Mouse (Mus musculus) spleen, embryonic (tissue): ENCODE measurements at regions not wholly inside any gene's neighbourhood (a gene's known extent, or its start where the extent isn't known, plus 50 kb on each side); places are given as distances from the start of the nearest gene placed in this dataset.

ENCODE experiments used
- CTCF ChIA-PET: fragments of 350-600 bp; sonication (Branson Sonifier 250); formaldehyde crosslinking; loops from one replicate; lab custom pipeline; 2022; lab: Charles Lee

DNA sequence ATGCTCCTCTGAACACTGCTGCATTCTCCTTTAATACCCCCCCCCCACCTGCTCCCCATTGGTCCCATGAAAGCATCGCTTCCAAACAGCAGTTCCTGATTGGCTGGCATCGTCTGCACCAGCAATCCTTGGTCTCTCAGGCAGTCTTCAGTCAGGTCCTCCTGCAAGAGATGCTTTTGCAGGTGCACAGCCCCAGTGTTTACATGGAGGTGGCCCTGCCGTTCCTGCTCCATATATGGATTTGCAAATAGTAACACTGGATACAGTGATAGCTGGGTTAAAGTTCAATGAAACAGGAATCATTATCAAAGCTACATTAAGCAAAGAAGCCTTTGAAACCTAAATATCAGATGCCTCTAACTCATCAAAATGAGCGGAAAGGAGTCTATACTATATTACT, 170.1 kb upstream of the Fat1 start:
- CTCF ChIA-PET: no interaction called here

DNA sequence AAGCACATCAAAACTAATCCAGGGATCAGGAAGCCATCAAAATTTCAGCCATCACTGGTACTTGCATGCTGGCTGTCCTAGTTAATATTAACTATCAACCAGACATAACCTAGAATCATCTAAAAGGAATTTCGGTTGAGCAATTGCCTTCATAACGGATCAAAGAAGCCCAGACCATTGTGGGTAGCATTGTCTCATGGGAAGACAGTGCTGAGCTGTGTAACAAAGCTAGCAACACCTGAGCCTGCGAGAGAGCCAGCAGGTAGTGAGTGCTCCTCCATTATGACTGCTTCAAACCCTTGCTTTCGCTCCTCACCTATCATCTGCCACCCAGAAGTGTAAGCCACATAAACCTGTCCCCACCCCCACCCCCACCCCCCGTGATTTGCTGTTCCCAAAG, 169.6 kb upstream of the Fat1 start:
- CTCF ChIA-PET: no interaction called here

DNA sequence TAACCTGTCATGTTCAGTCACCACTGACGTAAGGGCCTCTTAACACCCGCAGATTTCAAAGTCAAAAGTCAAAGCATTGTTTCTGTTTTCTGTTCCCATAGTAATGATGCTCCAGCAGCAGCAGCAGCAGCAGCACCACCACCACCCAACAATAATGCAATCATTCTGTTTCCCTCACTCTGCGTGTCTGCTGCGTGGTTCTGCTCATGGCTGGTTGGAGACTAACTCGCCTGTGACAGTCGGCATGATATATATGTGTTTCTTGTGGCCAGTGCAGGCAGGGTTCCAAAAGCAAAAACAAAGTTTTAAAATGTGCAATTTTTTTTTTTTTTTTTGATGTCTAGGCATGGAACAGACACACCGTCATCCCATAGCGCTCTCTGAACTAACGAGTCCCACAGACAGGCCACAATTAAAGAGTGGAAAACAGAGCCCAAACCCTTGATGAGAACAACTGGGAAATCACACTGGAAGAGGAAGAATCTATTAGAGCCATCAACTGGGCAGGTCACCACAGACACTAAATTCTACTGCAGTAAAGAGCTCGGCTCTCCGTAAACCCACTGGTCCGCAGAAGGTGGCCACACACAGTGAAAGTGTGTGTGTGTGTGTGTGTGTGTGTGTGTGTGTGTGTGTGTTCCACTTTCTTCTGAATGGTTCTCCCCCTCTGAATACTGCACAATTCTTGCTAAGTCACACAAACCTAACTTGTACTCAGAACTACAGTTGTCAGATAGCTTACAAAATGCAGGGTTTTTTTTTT, 169.0 kb upstream of the Fat1 start:
- CTCF ChIA-PET: no interaction called here

DNA sequence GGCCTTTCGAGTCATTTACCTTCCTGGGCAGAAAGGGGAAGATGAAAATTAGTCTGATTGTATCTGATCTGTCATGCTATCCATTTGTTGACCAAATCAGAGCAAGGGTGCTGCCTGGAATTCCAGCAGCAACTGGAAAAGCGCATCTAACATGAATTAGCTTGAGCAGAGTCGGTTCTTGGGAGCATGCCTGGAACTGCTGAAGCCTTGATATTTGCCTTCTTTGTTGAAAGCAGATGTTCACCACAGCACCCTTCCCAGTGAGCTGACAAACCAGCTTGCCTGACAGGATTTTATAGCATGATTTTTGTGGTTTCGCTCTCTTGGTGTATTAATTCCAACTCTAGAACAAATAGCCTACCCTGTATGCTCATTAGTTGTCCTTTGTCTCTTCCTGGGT, 168.0 kb upstream of the Fat1 start:
- CTCF ChIA-PET: no interaction called here

DNA sequence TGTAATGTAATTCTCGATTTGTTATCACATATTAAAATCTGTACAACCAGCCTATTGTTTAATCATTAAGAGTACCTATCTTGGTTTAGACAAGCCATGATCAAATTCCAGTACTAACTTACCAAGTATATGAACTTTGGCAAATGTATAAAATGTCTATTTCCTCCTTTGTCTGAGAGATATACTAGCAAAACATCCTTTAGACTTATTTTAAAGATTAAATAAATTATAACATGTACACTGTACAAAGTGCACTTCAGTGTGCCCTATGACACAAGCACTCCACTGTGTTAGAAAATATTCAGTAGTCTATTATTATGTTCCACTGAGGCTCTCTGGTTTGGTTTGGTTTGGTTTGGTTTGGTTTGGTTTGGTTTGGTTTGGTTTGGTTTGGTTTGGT, 156.0 kb upstream of the Fat1 start:
- CTCF ChIA-PET: no interaction called here

DNA sequence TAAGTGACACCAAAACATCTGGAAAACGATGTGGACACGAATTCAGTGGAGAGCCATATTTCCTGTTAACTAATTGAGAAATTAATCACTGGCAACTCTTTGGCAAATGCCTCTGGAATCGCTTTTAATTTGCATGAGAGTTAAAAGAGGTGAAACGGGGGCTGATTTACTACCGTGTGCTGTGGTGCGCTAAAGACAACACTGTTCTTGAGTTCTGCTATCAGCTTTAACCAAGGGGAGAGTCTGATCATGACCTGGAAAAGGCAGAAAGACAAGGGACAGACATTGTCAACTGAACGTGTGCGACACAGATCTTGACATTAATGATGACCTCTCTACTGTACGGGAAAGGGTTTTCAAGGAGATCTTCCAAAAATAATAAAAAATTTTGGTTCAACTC, 152.8 kb upstream of the Fat1 start:
- CTCF ChIA-PET: no interaction called here

DNA sequence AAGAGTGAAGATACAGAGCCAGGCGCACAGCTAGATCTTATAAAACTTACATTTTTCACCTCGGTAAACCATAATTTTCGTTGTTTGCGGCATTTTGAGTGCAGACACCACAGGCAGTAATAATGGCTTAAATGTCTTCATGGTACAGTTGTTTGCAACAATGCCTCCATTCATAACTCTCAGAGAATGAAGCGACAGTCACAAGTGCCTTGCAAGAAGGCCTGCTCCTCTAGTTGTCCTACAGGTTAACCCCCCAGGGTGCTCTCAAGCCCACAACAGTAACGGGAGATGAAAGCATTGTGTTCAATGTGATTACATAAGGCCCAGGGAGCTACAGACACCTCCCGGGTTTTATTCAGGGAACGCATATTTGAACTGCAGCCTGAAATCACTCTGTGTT, 150.1 kb upstream of the Fat1 start:
- CTCF ChIA-PET: no interaction called here

DNA sequence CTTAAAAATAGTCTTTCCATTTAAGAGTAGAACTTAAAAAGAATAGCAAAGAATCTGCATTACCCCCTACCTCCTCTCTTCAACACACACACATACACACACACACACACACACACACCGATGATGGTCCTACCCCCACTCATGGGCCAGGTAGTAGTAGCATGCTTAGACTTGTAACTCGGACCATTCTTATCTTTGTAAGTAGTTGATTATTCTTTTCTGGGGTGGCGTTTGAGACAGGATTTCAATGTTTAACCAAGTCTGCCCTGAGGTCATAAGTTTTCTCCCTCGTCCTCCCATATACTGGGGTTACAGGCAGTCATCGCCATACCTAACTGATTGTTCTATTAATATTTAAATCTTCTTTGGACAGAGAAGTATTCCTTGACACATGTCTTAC, 148.5 kb upstream of the Fat1 start:
- CTCF ChIA-PET: no interaction called here

DNA sequence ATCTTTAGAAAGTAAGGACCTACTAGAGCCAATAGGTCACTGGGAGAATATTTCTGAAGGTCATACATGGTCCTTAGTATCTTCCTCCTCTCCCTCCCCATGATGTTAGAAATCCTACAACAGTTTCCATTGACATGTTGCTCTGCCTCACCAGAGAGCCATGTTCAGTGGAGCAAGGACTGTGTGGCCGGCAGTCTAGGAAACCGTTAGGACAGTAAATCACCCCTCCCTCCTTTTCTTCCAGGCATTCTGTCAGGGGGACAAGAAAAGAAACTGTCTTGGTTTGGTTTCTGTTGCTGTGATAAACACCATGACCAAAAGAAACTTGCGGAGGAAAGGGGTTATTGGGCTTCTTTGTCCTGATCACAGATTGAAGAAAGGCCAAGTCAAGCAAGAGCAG, 147.0 kb upstream of the Fat1 start:
- CTCF ChIA-PET: no interaction called here

DNA sequence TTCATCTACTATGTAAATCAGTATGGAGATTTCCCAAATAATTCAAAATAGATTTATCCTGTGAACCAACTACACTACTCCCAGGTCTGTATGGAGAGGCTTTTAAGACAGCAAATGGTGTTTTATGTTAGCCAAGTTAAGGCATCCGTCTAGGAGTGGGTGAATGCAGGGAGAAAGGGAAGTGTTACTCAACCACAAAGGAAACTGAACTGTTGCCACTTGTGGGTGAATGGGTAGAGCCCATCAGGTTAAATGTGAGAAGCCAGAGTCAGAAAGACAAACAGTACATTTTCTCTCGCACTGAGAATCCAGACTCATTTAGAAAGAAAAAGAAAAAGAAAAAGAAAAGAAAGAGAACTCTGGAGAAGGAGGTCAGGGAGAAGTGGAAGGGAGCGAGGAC, 135.7 kb upstream of the Fat1 start:
- CTCF ChIA-PET: no interaction called here

DNA sequence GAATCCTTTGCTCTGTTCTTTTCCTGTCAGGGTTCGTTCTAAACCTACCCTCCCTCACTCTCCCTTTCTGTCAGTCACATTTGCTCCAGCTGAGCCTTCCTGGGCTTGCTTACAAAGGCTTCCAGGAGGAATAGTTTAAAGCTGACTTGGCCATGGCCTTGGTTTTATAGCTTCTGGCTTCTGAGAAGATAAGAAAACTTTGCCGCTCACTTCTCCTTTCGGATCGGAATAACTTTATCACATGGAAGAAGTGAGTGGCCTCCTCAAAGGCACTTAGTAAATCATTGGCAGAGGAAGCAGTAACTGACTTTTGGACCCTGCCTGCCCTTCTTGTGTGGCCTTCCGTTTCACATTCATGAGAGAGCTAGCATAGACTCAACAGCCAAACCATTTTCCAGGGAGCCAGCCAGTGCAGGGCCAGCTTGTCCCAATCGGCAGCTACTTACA, 134.4 kb upstream of the Fat1 start:
- CTCF ChIA-PET: no interaction called here

DNA sequence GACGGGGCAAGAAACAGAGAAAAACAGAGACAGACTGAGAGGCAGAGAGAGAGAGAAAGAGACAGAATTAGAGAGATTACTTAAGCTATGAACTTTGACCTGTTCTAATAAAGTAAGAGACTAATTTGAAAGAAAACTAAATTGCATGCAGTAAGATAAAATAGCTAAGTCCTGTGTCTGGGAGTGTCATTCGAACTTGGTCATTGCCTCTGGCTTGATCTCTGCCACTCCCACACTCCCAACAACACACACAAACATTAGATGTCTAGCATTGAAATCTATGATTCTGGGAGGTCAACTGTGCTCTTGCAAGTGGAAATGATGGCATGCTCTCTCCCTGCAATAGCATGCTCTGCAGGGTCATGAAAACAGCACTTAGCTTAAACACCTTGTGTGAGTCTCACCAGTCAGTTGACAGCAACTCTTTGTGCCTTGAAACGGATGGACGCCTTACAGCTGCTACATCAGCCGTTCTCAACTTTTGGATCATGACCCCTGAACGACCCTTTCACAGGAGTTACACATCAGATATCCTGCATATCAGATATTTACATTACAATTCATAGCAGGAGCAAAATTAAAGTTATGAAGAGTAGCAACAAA, 133.5 kb upstream of the Fat1 start:
- CTCF ChIA-PET: no interaction called here

DNA sequence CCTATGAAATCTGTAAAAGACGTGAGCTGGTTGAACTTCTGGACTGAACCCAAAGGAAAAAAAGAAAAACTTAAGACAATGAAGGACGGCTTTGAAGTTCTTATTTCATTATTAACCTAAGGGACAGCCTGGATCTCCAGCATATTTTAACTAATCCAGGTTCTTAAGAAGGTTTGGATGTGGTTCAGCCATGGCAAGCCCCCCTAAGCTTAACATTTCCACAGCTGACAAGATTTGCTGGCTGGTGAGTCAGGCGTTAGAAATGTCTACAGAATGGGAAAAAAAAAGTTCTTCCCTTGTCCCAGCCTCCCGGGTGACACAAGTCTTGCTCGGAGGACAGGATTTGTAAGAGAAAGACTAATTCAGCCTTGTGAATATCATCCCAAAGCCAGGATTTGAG, 132.9 kb upstream of the Fat1 start:
- CTCF ChIA-PET: no interaction called here

DNA sequence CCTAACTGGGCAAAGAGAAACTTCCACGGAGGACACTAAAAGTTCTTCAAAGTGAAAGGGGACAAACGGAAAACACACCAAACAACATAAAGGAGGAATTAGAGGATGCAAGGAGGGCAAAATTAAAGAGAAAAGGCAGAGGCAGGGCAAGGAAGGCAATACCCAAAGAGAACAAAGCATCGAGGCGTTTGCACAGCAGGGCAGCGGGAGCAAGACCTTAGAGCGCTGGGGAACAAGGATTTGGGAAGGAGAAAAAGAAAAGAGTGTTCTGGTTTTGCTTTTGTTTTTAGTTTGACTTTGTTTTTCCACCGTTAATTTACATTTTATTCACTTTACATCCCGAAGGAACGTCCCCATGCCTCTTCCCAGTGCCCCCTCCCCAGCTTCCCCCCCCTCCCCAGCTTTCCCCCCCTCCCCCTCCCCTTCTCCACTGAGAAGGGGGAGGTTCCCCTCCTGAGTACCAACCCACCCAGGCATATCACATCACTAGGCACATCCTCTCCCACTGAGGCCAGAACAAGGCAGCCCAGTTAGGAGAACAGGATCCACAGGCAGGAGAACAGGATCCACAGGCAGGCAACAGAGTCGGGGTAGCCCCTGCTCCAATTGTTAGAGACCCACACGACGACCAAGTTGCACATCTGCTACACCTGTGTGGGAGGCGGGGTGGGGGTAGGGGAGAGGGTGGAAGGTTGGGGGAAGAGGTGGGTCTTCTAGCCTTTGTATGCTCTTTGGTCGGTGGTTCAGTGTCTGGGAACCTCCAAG, 130.7 kb upstream of the Fat1 start:
- CTCF ChIA-PET: no interaction called here

DNA sequence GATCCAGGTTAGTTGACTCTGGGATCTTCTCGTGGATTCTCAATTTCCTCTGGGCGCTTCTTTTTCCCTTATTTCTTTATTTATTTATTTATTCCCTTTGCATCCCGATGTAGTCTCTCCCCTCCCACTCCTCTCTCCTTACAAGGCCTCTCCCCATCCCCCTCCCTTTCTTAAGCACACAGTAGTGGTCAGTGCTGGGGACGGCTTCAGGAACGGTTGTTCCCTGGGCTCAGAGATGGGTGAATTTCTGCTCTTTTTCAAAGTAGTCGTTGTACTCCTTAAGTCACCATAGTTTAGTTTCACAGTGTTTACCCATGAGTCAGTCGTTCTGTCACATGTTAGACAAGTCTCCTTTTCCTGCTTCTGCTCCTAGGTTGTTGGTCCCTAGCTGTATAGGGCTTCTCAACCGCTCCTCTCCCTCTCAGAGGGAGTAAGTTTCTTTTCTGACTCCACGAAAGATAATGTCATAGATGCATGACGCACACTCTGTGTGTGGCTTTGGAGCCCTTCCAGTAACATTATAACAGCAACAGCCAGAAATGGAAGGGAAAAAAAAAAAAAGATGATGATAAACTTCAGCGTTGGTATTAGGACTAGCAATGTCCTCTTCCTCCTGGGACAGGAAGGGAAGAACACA, 129.9 kb upstream of the Fat1 start:
- CTCF ChIA-PET: no interaction called here

DNA sequence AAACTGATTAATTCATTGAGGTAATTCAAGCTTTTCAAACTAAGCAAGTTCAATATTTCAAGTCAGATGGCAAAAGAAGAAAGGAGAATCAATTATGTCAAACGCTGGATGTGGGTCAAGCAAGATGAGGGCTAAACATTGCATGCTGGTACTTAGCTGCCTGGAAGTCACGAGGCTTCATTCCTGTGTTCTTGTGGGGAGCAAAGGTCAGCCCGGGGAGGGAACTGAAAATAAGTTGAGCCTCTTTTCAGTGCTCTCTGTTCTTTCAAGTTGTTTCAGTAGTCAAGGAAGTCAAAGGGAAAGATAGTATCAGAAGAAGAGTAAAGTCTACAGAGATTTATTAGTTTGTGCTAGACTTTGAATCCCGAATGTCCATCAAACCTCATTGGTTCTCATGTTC, 122.9 kb upstream of the Fat1 start:
- CTCF ChIA-PET: no interaction called here

DNA sequence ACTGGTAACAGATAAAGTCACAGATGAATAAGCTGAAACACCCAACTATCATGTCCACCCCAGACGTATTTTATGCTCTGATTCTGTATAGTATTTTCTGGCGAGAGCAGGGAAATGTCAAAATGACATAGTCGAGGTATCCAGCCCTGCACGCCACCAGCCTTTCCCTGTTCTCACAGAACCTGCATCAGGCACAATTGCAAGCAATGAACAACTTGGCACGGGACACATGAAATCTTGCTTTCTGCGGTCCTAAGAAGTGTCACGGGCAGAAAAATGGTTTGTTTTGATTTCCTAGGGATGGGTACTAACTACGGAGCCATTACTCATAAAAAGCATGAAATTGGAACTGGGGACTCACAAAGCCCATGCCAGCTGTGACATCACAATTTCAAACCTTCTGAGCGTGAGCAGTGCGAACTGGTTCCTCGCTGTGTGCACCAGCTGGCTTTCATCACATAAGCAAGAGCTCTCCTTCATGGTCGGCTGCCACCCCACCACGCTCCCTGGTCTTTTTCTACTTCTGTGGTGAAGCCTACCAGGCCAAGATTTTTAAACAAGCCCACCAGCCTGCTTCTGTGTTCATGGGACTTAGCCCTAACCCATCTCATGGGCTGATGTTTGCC, 117.6 kb upstream of the Fat1 start:
- CTCF ChIA-PET: no interaction called here

DNA sequence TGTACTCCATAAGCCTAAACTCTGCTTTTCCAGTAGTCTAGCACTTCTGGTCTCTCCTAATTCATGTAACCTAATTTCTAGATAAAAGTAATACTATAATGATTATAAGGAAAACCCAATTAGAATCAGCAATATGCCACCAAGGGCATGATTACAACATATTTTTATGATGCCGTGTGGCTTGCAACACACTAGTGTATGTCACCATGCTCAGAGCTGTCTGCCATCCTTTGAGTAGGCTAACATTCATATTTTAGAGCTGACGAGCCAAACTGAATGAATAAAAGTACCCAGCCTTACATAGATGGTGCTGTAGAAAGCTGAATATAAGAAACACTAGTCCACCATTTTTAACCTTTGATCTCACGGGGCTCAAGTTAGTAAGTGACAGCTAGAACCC, 116.0 kb upstream of the Fat1 start:
- CTCF ChIA-PET: no interaction called here

DNA sequence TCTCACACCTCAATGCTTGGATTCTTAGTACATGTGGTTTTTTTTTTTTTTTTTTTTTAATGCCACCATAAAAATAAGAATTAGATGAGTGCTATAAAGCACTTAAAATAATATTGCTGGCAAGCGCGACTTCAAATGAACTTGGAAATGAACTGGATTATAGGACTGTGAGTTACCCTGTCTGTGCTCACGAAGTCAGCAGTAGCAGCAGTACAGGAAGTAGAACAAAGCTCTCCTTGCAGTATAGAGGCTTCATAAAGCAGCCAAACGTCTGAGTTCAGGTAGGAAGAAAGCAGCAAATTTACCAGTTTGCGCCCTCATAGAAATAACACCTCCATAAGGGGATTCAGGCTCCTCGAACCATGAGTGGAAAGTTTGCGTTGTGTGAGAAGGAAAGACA, 115.6 kb upstream of the Fat1 start:
- CTCF ChIA-PET: interaction anchor here (0.7 kb wide), 1 partner anchor 92 kb away, joined by 26 read pairs; no protein-coding TSS in a partner anchor

DNA sequence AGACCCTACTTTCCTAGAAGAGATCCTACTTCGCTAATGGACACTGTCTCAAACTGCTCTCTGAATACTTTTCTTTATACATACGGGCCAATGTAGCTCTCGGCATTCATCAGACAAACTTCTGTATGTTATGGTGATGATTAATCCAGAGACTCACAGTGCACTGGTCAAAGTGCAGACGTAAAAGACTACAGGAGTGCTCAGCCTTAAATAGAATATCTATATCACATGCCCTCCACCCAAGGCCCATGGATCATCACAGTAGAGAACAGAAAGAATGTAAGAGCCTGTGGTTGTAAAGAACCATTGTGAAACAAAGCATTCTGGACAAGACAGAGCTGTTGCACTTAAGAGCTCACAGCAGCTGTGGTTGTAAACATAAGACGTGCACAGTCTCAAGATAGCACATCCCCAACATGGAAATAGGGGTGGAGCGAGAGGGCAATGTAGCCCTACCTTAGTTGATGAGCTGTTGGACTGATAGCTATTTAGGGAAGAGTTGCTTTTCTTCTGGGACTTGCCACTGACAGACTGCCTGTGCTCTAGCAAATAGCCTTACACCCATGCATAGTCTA, 110.0 kb upstream of the Fat1 start:
- CTCF ChIA-PET: no interaction called here

DNA sequence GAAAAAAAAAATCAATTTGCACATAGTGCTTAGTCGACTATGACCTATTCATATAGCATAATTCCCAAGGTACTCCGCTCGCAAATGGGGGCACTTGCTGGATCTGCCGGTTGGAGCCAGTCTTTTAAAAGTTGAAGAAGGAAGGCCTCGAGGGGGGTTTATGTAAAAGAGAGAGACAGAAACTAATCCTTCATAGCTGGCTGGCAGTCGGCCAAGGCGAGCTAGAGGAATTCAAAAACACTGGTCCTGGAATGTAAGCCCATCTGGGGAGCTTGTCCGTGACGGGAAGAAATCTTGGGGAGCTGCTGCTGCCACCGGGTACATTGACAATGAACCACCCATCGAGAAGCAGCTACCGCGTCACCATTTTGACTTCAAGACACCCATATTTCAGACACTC, 108.3 kb upstream of the Fat1 start:
- CTCF ChIA-PET: no interaction called here

DNA sequence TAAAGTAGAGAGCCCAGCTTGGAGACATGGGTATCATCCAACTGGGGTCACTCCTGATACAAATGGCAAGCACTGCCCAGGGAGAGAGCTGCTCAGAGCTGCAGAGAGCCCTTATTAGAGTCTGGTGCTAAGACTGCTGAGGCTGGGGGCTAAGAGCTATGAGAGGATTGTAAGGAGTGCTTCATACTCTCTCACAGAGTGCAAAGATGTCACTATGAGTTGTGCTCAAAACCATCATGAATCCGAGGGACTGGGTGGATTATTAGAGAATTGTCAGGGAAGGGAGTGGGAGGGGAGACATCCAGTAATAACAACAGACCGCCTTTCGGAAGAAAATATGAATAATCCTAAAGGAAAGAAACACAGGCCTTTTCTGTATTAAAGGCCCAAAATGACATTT, 107.2 kb upstream of the Fat1 start:
- CTCF ChIA-PET: no interaction called here
